Mouse (Mus musculus): ENCODE data around the gene Nbl1.

DNA sequence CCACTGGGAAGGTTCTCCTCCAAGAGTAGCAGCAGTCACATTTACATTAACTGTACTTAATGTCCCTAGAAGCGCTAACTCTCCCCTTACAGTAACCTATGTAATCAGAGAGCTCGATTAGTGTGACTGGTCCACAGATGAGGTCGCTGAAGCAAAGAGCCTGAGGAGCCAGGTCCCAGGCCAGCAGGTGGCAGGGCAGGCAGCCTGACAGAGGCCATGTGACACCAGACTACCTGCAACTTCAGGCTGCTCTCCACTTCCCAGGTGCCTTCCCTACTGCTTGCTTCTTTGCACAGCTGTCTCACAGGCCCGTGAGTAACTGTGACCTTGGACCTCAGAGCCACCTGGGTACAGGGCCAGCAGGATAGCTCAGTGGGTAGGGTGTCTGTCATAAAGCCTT is 58.3 kb downstream of the Nbl1 start:
- TF ChIP-seq GATA1 (IDR thresholded peaks at IDR 0.05; ENCODE audit: low read length) = no peak
- no peak for TF ChIP-seq TAL1 (IDR thresholded peaks at IDR 0.05; ENCODE audit: low read length)
